Mouse (Mus musculus): ENCODE measurements around the gene Prr12.

DNA sequence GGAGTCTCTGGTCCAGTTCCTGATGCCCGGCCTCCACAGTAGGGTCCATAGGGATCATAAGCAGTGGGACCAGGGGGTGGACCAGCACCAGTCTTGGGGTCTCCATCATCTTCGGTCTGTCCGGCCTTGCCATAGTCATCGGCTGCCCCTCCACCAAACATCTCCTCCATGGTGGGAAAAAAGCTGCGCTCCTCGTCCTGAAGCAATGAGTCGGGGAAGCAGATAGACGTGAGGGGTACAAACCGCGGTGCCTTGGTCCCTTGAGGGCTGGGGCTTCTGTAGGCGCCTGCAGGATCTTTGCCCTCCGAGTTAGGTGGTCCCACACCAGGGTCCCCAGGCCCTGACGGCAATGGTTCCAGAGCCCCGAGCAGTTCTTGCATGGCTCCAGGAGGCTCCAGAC, 5.2 kb downstream of the Prr12 start:
- TF ChIP-seq POLR2A (IDR thresholded peaks at IDR 0.05; ENCODE audit: borderline replicate concordance, control insufficient read depth, low read depth, low read length) (no peak), CTCF (IDR thresholded peaks at IDR 0.05; ENCODE audit: control insufficient read depth, insufficient read depth, low read length) (no peak)
